Mouse (Mus musculus) spleen, adult 2 months (tissue): ENCODE results near the gene Cd247.

ENCODE experiments used
- CTCF ChIP-seq: fragments of 200-500 bp; IDR thresholded peaks from 2 replicates; pipeline ENCODE4 v1.5.1; 2011; ENCODE audit warnings: mild to moderate bottlenecking, inconsistent platforms; ENCODE audit not compliant: insufficient read depth, insufficient read length, insufficient replicate concordance; ENCODE audit errors: extremely low read depth
- POLR2A ChIP-seq: fragments of 200-500 bp; IDR thresholded peaks from 2 replicates; pipeline ENCODE4 v1.6.1; 2011; ENCODE audit warnings: low read depth, low read length, inconsistent platforms

- TF ChIP-seq CTCF = no peak
- TF ChIP-seq POLR2A = no peak
Observed at GRCm38 (mm10) chr1:165779954-165780585, 8.4 kb upstream of the Cd247 start.
